Mouse (Mus musculus) layer of hippocampus, adult 2 months (tissue): ENCODE results near the gene Tbcel. TPM values are rescaled to one million over a fixed set of nuclear protein-coding genes. Genes with fewer than 3 reads are reported as not detected.

ENCODE experiments used
- DNase-seq, 2 experiments: peaks; one replicate each; pipeline ENCODE4 v3.0.0; 2022; ENCODE audit warnings: low spot score in 2 of 2
- H3K27ac ChIP-seq: fragments of 200-600 bp; 2 replicates; pipeline ENCODE4 v1.8.1; 2022
- H3K4me3 ChIP-seq: fragments of 200-600 bp; 2 replicates; pipeline ENCODE4 v1.8.1; 2022; ENCODE audit warnings: mild to moderate bottlenecking
- CTCF ChIP-seq: fragments of 200-600 bp; conservative IDR thresholded peaks from 2 replicates; pipeline ENCODE4 v1.8.1; 2022; ENCODE audit warnings: antibody characterized with exemption, mild to moderate bottlenecking, moderate library complexity
- microRNA-seq, 2 experiments: library from miRNA; unstranded; fragments of <30 nt; microRNA quantifications; one replicate each; pipeline ENCODE4 v1.2.0; 2021
- total RNA-seq, 2 experiments: library from RNA; stranded (reverse); gene quantifications; 2 replicates each; pipeline ENCODE4 v1.2.3; 2021

The Tbcel gene
- total RNA-seq, 2 experiments from 2014 or later: 57.9 to 61.0 TPM

GRCm38 (mm10) chr9:42385656-42386055 is 122.0 kb downstream of the Tbcel start:
- TF ChIP-seq CTCF: no peak
- no peak overlapping the region for H3K4me3 ChIP-seq
- no peak overlapping the region for H3K27ac ChIP-seq
- DNase-seq: no peak

GRCm38 (mm10) chr9:42382628-42383347 is 124.8 kb downstream of the Tbcel start:
- no peak for DNase-seq
- TF ChIP-seq CTCF: no peak
- Histone ChIP-seq H3K27ac (peak overlapping the region; percentile 79), H3K4me3 (no peak overlapping the region)

DNA sequence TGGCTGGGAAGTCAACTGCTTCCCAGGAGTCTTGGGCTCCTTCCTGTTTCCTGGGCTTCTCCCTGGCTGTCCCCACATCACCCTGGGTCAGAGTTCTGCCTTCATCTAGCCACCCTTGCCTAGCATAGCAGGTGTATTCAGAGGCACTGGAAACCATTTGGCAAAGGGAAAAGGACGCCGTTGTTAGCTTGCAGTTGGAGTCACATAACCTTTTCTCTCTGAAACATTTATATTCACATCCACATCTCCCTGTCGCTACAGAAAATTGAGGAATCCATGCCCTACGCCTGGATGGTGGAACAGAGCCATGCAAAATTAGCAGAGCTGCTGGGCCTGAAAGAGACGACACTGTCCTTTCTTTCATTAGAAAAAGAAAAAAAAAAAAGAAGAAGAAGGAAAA is 125.5 kb downstream of the Tbcel start:
- peak in 1 of 2 experiments; percentile 68 for DNase-seq
- TF ChIP-seq CTCF: no peak
- Histone ChIP-seq H3K4me3 (no peak overlapping the region), H3K27ac (peak overlapping the region; percentile 79)

DNA sequence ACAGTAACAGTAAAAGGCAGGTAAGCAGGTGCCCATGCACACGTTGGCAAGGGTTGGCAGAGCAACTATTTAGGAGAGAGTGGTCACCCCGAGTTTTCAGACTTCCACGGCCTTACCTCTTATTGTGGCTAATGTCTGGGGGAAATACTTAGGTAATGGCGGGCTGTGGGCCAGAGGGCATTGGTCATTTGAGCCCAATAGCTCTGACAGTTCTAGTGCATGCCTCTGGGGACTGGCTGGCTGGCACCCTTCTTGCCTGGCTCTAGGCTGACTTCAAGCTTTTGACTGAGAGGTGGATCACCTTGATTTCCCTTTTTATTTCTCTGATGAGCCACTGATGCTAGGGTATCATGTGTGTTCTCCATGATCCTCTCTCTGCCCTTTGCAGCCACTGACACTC is 129.5 kb downstream of the Tbcel start:
- TF ChIP-seq CTCF: no peak
- no peak overlapping the region for H3K27ac ChIP-seq
- no peak overlapping the region for H3K4me3 ChIP-seq
- no peak for DNase-seq

- H3K27ac ChIP-seq: no peak overlapping the region
- H3K4me3 ChIP-seq: no peak overlapping the region
- DNase-seq: no peak
- TF ChIP-seq CTCF: no peak
Measured at GRCm38 (mm10) chr9:42377656-42378055, 130.0 kb downstream of the Tbcel start.

DNA sequence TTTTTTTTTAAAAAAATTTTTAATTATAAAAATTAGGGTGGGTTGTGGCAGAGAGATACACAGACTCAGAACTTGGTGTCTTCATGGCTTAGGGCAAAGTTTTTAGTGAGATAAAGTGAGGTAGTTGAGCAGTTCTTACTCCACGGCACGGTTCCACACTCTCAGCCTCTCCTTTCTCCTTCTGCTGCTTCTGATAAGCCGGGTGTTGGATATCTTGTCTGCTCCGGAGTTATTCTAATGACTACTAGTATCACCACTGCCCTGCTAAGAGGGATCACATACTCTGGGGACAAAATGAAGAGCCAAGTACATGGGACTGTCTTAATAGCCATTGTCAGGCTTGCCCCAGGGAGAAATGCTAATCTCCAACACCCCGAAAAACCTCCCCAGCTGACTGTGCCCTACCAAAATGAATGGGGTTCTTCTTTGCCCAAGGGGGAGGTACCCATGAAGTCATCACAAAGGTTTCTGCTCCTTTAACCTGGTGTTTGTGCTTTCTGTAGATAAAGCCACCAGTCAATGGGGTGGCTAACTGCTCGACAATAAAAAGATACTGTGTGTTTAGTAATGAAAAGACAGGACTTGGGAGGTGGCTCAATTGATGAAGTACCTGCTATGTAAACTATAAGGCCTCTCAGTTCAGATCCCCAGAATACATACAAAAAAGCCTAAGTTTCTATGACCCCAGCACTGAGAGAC is 135.8 kb downstream of the Tbcel start:
- DNase-seq: no peak
- Histone ChIP-seq H3K4me3 (no peak overlapping the region), H3K27ac (no peak overlapping the region)
- TF ChIP-seq CTCF: no peak

Small RNAs within 50 kb of the gene (microRNA-seq; reads per million reads assigned to microRNA genes)
- gene Gm44311: 0 reads per million in 2 experiments

Other genes starting within 250 kb of the Tbcel start
- 10 to 100 TPM; 52.7 to 55.3 TPM for gene Sc5d, start 243.6 kb downstream of the Tbcel start, total RNA-seq
- gene Tecta, start 107.9 kb downstream of the Tbcel start, total RNA-seq: under 1 TPM; 0.38 to 0.44 TPM